Mouse (Mus musculus) induced T-regulatory cell, adult 2 months (primary cell): ENCODE data around the gene Rnps1.

ENCODE experiments used
- DNase-seq: peaks from one replicate; pipeline ENCODE4 v3.0.0-alpha.2; 2012; ENCODE audit warnings: low read depth

Gene Rnps1

GRCm38 (mm10) chr17:24427170-24427557 lies 12.8 kb downstream of the Rnps1 start:
- DNase-seq: no peak

GRCm38 (mm10) chr17:24429201-24429983 lies 15.0 kb downstream of the Rnps1 start:
- no peak for DNase-seq

GRCm38 (mm10) chr17:24437016-24437415 lies 22.7 kb downstream of the Rnps1 start:
- peak; percentile 79 for DNase-seq

- DNase-seq: no peak
Measured at GRCm38 (mm10) chr17:24440377-24440776, 26.0 kb downstream of the Rnps1 start.

- no peak for DNase-seq
Measured at GRCm38 (mm10) chr17:24441148-24441547, 26.8 kb downstream of the Rnps1 start.

- DNase-seq: no peak
Measured at GRCm38 (mm10) chr17:24442107-24442506, 27.7 kb downstream of the Rnps1 start.

- DNase-seq: no peak
Measured at GRCm38 (mm10) chr17:24442632-24443155, 28.3 kb downstream of the Rnps1 start, which contains the start of gene Dnase1l2. TSS of gene Dnase1l2 (minus strand) at chr17:24443105.

- no peak for DNase-seq
Measured at GRCm38 (mm10) chr17:24443409-24443808, 29.0 kb downstream of the Rnps1 start.

GRCm38 (mm10) chr17:24446590-24446989 lies 32.2 kb downstream of the Rnps1 start:
- DNase-seq: no peak

- no peak for DNase-seq
Measured at GRCm38 (mm10) chr17:24449507-24449906, 35.1 kb downstream of the Rnps1 start.

GRCm38 (mm10) chr17:24451220-24451619 lies 36.9 kb downstream of the Rnps1 start:
- no peak for DNase-seq

- DNase-seq: peak; percentile 69
Measured at GRCm38 (mm10) chr17:24453372-24453771, 39.0 kb downstream of the Rnps1 start.

- DNase-seq: peak; percentile 87
Measured at GRCm38 (mm10) chr17:24454218-24454755, 39.9 kb downstream of the Rnps1 start.

GRCm38 (mm10) chr17:24454756-24455522 lies 40.6 kb downstream of the Rnps1 start:
- DNase-seq: peak; percentile 100

- DNase-seq: peak; percentile 43
Measured at GRCm38 (mm10) chr17:24455523-24456206, 41.3 kb downstream of the Rnps1 start.

- DNase-seq: peak; percentile 81
Measured at GRCm38 (mm10) chr17:24461580-24461979, 47.2 kb downstream of the Rnps1 start.

- DNase-seq: no peak
Measured at GRCm38 (mm10) chr17:24462932-24463331, 48.6 kb downstream of the Rnps1 start.

GRCm38 (mm10) chr17:24463374-24464133 lies 49.2 kb downstream of the Rnps1 start:
- peak; percentile 50 for DNase-seq

GRCm38 (mm10) chr17:24468636-24469246 lies 54.4 kb downstream of the Rnps1 start:
- peak; percentile 19 for DNase-seq

GRCm38 (mm10) chr17:24469336-24469909 lies 55.1 kb downstream of the Rnps1 start:
- peak; percentile 17 for DNase-seq
